Mouse (Mus musculus): Measurements from ENCODE around the gene Trim24.
A peak's percentile ranks its signal among the peaks of the same experiment; 100 is the strongest.

Gene Trim24

DNA sequence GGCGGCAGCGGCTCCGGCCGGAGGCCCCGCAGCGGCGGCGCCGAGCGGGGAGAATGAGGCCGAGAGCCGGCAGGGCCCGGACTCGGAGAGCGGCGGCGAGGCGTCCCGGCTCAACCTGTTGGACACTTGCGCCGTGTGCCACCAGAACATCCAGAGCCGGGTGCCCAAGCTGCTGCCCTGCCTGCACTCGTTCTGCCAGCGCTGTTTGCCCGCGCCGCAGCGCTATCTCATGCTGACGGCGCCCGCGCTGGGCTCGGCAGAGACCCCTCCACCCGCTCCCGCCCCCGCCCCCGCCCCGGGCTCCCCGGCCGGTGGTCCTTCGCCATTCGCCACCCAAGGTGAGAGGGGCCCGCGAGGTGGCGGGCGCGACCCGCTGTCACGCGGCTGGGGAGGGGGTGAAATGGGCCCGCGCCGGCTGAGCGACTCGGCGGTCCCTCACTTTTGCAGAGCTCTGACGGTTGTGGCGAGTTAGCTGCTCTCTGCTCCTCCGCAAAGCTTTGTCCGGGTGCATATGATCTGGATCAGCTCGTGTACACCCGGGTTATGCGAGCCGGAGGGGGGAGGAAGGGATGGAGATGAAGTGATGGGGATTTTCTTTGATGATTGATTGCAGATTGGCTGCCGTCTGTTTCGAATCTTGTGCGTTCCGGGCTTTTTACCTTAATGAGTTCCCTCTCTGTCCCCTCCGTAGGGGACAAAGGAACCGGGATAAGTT, 683 bp downstream of the Trim24 start:
- peak; percentile 81 for DNase-seq

DNA sequence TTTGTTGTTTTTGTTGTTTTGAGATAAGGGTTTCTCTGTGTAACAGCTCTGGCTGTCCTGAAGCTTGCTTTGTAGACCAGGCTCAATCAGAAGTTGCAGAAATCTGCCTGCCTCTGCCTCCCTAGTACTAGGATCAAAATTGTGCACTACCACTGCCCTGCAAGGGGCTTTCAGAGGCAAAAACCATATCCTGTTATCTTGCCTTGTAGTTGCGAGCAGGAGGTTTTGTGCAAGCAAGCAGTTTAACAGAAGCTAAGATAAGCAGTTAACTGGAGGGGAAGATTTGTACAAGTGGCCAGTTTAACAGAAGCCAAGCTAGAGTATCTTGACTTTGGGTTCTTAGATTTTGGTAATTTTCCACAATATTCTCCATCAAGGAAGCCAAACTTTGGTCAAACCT, 2.2 kb downstream of the Trim24 start:
- DNase-seq = peak; percentile 22

DNA sequence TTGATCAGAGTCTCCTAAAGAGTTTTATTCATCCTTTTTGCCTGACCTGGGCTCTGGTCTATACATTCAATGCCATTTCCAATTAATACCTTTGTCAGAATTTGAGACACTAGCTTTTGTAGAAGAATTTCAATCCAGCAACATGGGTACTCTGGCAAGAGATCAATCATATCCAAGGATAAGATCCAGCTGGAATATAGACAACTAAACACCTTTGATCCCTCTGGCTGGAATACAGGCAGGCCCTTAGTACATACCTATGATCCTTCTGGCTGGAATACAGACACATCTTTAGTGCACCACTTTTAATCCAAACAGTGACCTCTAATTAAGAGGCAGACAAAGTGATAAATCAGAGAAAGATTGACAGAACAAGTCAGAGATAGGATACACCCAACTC, 3.1 kb downstream of the Trim24 start:
- no peak for DNase-seq

DNA sequence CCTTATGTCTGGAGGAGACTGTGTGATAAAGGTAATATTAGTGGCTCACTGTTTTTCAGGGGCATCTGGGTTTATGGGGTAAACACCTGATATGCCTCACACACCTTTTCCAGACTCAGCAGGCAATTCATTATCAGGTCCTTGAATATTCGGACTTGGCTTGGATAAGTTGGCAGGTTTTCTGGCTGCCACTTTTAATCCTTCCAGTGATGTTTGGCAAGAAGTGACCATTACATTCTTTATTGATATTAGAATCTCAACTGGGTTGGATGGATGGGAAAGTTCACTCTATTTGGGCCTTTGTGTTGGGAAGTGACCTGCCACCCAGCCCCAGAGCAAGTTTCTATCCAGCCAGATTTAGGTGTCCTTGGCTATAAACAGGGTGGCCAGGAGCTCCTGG, 7.6 kb downstream of the Trim24 start:
- DNase-seq = no peak

DNA sequence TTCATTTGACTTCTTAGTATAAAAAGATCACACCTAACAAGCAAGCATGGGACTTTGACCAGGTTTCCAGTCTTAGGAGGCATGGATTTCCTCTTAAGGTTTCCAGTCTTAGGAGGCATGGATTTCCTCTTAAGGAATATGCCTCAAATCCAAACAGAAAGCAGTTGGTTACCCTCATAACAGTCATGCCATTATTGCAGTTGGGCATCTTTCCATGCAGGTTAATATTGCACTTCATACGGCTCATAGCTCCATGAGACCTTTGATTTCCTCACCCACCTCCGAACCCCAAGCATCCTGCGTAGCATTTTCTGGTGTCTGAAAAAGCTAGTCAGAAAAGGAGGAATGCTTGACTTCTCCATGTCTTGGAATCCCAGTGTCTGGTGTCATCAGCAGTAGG, 10.0 kb downstream of the Trim24 start:
- no peak for DNase-seq

DNA sequence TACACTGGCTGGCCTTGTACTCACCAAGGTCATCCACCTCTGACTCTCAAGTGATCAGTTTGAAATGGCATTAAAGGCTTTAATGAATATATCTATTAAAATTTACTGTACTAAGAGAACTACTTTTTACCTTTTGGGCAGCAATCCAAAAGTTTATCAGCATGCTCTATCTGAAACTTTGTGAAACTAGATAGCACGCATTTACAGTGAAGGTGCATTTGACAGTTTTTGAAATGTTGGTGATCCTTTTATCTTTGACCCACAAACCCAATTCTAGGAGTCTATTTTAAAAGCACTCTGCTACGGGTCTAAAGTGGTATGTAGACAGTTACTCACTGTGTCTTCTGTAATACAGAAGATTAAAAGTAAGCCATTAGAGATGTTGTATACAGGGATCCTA, 23.0 kb downstream of the Trim24 start:
- DNase-seq = no peak

DNA sequence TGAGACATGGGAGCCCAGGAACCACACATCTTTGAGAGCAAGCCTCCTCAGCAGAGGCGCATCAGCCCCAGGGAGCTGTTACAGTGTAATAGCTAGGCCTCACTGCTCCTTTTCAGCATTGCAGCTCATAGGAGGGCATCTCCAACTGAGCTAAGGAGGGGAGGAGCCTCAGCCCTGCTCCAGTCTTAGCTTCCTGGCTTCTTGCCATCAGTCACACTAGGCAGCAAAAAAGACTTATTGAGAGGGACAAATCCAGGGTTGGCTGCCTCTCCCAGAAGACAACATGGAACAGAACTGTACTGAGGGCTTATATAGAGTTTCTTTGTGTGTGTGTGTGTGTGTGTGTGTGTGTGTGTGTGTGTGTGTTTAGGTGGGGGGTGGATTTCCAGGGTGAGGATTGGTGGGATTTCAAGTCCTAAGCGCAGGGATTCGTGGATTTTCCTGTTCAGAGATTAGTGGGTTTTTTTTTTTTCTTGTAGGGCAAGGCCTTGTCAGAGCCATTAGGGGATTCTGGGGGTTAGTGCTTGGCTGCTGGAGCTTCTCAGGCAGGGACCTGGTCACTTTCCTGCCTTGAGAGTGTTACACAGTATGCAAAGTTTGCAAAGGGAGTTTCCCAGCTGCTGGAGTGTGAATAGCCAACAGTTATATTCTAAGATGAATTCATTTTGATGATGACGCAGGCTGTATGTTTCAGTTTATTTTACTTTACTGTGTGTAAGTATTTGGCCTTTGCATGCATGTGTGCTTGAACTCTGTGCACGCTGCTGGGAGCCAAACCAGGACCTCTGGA, 25.2 kb downstream of the Trim24 start:
- DNase-seq = peak; percentile 28

DNA sequence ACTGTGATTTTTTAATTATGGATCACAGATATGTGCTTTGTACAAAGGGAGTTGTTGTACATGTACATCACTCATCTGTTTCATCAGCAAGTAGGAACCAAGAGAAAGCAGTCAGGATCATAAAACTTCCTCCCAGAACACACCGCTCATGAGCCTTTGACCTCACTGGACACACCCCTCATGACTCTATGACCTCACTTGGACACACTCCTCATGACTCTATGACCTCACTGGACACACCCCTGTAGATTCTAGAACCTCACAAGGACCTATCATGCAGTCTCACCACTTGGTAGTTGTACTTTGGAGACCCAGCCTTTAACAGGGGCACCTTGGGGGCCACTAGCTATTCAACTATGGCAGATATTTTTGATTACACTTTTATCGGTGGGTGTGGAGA, 29.6 kb downstream of the Trim24 start:
- no peak for DNase-seq

DNA sequence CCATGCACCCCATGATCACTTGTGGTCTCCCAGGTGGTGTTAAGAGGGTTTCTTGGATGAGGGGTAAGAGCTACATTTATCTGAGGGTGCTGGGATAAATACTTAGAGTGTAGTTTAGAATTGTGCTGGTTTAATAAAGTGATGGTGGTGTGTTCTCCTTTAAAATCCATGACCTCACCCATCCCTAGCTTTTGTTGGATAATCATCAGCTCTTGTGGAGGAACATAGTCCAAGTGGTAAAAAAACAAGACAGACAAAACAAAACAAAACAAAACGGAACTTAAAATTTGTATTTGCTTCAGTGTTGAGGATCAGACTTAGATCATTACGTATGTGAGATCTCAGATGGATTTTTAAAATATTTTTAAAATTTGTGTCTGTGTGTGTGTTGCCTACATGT, 31.2 kb downstream of the Trim24 start:
- no peak for DNase-seq

DNA sequence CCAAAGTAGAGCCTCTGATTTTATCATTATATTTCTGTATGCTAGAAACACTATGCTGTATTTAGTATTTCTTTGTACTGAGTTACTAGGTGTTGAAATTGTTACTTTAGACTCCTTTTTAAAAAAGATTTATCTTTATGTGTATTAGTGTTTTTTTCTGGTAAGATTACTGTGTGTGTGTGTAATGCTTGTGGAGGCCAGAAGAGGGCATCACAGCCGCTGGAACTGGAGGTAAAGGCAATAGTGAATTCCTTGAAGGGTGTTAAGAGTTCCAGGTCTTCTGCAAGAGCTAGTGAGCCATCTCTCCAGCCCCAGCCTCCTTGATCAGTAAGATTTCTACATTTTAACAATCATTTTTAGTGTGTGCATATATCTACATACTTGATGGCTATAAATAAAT, 33.2 kb downstream of the Trim24 start:
- no peak for DNase-seq

DNA sequence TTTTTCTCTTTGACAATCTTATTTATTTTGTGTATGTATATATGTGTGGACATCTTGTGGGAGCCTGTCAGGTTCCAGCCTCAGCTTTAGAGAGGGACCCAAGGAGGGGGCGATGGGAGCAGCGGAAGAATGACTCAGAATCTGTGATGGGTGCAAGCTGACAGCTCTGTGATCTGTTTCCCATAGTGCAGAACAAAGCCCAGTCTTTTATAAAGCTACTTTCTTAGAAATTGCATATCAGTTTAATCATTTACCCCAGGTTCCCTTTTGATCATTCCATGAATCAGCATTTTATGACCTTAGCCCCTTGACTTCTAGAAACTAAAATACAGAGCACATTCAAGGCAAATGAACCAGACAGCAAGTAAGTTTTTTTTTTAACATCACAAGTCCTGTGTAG, 42.9 kb downstream of the Trim24 start:
- DNase-seq = no peak

DNA sequence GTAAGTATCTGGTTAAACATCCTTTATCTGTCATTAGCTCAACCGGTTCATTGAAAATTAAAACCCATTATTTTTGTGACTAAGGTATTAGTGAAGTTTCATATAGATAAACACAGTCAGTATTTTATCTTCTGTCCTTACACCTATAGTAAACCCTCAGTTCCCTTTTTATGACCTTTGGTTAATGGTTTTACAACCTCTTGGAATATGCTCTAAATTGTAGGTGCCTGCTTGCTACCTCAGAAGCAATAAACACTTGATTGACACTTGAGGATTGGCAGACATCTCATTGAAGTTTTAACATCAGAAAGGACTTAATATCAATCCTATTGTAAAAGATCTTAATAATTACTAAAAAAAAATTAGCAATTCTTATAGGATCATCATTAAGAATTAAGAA, 54.5 kb downstream of the Trim24 start:
- no peak for DNase-seq

DNA sequence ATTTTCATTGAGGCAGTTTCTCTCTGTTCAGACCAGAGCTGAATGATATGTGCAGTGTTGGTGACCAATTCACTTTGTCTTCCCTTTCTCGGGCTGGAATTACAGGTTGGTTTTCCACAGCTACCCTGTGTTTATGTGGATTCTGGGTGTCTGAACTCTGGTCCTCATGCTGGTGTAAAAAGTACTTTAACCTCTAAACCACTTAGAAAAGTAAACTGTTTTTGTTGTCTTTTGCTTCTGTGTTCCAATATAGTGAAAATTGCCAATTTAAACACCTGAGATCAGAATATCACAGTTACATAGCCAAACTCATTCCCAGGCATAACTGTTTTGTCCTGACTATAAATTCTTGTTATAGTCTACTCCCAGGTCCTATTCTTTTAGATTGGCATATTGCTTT, 56.1 kb downstream of the Trim24 start:
- DNase-seq = no peak

DNA sequence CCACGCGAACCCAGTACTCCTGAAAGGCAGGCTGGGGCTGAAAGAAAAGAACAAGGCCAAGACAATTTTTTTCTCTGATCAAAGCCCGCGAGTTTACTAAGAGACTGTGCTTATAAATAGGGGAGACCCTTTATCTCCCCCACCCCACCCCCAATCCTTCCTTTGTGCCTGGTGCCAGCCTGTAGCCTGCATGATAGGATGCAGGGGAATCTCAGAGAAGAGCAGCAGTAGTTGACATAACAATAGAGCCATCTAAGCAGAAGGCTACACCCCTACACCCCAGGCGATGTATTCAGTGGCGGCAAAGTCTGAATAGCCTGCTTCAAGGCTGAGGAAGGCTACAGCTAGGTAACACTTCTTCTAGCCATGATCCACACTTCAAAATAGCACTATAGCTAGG, 65.9 kb downstream of the Trim24 start:
- DNase-seq = peak; percentile 28

DNA sequence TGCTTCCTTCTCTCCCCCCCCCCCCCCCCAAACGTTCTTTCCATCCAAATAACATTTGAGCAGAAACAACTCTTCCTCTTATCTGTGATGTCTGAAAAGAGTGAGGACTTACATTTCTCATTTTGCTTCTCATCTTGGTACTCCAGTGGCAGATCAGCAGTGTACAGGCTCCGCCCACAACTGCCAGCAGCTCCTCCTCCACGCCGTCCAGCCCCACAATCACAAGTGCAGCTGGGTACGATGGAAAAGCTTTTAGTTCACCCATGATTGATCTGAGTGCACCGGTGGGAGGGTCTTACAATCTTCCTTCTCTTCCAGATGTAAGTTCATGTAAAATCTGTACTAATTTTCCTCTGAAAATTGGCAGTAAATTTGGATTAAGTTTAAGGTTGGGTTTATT, 80.7 kb downstream of the Trim24 start:
- no peak for DNase-seq

DNA sequence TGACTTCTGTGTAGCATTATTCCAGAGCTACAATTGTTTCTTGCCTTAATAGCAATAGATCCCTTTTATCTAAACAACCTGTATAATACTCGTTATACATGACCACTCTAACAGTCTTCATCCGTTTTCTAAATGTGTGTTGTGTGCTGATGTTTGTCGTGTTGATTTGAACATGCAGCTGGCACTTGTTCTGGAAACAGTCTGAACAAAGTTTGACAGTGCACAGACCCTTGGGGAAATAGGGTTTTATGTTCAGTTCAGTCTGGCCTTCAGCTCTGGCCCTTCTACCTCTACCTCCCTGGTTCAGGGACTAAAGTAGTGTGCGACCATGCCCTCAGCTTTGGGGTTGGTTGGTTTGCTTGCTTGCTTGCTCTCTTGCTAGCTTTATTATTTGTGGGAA, 96.8 kb downstream of the Trim24 start:
- DNase-seq = no peak

DNA sequence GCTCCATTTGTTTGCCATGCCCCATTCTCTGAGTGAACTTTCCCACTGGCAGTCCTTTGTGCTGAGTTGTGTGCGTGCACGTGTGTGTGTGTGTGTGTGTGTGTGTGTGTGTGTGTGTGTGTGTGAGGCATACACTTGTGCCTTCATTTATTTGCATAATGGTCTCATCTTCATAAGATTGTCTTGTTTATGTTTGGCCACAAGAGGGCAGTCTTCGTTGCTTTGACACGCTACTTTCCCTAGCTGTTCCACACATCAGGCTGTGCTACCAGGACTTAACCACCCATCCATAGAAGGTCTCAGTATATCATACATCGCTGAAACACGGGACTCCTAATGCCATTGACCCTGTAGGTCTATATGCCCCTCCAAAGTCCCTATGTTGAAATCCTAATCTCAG, 136.8 kb downstream of the Trim24 start:
- peak; percentile 84 for DNase-seq

DNA sequence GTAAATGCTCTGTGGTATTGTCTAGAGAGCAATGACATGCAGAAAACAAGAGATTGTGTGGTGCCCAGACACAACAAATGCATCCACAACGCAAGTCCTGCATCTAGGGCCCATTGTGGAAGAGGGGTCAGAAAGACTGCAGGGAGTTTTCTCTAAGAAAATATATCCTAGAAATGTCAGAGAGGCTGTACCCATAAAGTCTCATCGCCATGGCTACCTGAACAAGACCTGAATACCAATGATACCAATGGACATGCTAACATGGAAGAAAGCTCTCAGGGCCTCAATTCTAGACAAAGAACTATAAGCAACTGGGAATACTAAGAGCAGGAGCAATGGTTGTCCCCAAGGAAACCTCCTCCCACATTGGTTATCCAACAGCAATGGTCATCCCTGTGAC, 142.2 kb downstream of the Trim24 start:
- DNase-seq = no peak
